Mouse (Mus musculus) embryo, embryonic 11 days (tissue): ENCODE results near the gene Lca5l.
"Not testable (repeated sequence)": the region's sequence is repeated elsewhere in the genome, so short reads cannot be mapped to it uniquely, and the experiment has no call there.

Experiments used
- DNase-seq: peaks from one replicate; pipeline ENCODE4 v3.0.0-alpha.2; 2015

The Lca5l gene

GRCm38 (mm10) chr16:96165723-96166264 is 26.3 kb downstream of the Lca5l start:
- DNase-seq, result no peak

GRCm38 (mm10) chr16:96161336-96161735 is 30.7 kb downstream of the Lca5l start:
- DNase-seq, result no peak

DNA sequence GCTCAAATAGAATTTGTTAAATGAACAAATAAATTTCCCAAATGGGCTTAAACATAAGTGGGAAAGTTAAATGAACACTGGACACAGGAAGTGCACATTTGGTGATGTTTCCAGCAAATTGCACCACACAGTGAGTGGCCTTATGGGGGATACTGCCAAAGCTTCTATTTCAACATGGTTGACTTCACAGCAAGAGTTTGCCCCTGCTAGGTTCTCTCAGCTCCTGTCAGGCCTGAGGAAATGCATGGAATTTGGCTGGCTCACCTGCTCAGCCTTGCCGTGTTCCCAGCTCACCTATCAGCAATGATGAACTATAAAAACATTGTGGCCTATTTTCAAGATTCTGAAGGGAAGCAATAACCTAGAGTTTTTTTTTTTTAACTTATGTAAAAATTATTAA is 31.1 kb downstream of the Lca5l start:
- no peak for DNase-seq

GRCm38 (mm10) chr16:96159794-96160346 is 32.2 kb downstream of the Lca5l start:
- peak; percentile 7 for DNase-seq

DNA sequence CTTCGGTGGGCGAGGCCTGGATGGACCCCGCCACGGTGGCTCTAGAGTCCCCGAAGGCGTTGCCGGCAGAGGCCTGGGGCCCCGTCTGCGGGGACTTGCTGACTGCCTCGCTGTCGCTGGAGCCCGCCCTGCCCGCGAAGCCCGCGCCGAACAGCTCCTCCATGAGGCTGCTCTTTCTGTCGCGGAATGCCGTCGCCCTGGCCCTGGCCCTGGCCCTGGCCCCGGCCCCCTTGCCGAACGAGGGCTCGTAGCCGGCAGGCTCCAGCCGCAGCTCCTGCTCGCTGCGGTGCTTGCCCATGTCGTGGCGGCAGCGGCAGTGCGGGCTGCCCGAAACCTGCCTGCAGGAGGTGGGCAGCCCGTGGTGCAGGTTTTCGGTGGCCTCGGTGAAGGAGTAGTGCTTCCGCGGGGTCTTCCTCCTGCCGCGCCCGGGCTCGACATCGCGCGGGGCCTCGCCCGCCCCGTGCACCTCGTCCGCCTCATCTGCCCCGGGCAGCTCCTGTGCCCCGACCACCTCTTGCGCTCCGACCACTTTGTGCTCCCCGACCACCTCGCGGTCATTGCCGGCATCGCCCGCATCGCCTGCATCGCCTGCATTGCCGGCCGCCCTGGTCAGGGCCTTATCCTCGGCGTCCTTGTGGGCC is 32.9 kb downstream of the Lca5l start:
- DNase-seq, result peak; percentile 89

DNA sequence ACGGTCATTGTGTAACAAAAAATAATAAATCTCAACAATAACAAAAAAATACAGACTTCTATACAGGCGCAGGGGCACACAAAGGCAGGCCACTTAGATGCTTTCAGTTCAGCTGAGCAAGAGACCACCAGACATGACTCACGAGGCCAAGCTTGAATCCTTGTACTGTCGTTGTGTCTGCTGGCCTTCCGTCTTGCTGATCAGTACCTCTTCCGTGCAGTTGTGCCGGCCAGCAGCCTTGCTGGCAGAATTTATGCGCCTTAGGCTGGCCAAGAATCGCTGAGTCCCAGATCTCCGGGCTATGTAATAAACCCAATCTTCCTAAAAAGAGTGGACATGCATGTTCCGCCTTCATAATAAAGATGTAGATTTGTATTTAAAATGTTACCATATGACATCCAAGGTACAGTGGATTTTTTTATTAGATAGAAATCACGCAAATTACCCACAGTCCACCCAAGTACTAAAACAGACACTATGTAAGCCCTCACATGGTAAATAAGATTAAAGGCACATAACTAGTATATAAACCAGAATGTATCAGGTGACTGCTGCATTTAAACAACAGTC is 33.5 kb downstream of the Lca5l start:
- DNase-seq, result peak; percentile 40

DNA sequence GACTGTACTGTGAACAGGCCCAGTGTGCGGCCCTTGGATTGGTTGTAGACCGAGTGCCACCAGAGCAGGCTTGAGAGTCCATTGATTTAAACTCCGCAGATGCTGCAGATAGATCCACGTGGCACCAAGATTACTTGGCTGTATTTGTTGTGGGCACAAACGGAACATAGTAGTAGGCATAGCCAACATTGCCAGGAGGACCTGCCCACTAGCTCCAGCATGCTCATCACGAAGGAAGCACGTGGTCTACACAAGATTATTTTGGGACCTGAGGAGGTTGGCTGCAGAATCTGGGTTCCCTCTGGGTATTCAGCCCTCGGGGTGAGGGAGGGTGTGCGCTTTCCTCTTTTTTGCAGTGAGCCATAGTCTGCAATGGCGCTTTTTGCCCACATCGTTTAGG is 34.9 kb downstream of the Lca5l start:
- no peak for DNase-seq

DNA sequence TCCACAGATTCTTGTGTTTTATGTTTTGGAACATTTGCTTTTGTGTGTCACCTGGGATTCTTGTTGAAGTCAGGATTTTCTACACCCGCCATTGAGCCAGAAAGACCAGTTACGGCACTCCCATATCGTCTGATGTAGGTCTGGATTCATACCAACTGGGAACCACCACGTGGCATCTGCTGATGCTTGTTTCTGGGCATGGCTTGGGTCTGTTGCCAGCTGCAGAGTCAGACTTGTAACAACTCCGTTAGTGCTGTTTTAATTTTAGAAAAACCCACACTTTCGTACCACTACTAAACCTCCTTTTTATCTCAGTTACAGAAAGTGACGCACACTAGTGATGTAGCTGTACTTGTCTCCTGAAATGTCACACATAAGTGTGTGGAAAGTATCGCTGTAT is 36.1 kb downstream of the Lca5l start:
- no peak for DNase-seq

DNA sequence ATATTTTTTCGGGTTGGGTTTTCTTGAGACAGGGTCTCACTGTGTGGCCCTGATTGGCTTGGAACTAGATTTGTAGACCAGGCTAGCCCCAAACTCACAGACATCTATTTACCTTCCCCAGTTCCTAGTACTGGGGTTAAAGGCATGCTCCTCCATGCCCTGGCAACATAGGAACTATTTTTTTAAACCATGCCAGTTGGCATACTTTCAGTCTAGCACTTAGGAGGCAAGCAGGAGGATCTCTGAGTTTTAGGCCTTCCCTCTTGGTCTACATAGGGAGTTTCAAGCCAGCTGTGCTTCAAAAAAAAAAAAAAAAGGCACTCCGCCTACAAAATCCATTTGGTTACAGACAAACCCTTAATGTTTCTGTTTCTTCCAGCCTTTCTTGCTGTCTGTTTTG is 37.6 kb downstream of the Lca5l start:
- DNase-seq, result no peak

GRCm38 (mm10) chr16:96151551-96151950 is 40.5 kb downstream of the Lca5l start:
- peak; percentile 84 for DNase-seq

DNA sequence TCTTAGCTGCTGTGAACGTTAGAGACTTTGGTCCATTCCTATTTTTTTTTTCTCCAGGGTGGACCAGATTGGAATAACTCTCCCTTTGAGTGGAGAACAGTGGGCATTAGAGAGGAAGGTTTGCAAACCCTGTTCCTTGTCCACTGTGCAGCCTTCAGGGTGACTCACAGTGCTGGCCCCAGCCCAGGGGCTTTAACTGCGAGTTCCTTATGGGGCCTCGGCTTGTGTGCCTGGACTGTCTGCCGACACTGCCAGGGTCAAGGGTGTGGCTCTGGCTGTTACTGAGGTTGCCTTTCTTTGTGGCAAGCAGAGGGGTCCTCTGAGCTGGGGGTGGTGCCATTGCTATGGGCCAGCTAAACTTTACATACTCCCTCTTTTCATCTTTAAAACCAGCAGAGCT is 41.1 kb downstream of the Lca5l start:
- no peak for DNase-seq

DNA sequence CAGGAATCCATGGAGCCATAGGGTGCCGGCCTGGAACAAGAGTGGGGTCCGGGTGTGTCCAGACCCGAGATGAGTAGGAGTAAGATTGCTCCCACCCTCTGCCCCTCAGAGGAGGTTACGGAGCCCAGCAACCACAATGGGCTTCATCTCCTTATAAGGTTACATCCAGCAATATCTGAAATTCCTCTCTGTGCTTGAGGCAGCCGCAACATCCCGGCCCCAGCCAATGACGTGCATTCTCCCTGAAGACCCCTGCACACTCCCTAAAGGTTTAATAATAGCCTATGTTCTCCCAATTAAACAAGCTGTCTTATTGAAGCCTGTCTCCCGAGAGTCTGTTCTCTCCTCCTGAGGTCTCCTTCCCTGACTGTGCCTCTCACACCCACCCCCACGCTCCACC is 42.8 kb downstream of the Lca5l start:
- DNase-seq, result no peak

GRCm38 (mm10) chr16:96148834-96149233 is 43.2 kb downstream of the Lca5l start:
- no peak for DNase-seq

DNA sequence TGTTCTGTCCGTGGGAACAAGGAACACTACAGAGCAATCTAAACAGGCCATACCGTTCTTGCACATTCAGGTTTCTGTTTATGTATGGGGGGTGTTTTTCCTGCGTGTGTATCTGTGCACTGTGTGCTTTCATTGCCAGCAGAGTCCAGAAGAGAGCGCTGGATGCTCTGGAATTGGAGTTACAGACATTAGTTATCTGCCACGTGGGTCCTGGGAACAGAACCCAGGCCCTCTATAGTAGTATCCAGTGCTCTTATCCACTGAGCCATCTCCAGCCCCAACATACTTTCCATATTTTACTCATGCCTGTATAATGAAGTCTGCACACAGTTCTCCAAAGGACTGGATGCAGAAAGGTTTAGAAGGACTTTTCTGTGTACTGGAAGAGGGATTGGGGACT is 46.3 kb downstream of the Lca5l start:
- no peak for DNase-seq

- DNase-seq, result peak; percentile 100
These were observed 46.8 kb downstream of the Lca5l start, which contains the start of gene Wrb for GRCm38 (mm10) chr16:96145110-96145800. Gene Wrb, plus strand, starts transcription at chr16:96145407.

GRCm38 (mm10) chr16:96144748-96145109 is 47.3 kb downstream of the Lca5l start:
- DNase-seq, result not testable (repeated sequence)

DNA sequence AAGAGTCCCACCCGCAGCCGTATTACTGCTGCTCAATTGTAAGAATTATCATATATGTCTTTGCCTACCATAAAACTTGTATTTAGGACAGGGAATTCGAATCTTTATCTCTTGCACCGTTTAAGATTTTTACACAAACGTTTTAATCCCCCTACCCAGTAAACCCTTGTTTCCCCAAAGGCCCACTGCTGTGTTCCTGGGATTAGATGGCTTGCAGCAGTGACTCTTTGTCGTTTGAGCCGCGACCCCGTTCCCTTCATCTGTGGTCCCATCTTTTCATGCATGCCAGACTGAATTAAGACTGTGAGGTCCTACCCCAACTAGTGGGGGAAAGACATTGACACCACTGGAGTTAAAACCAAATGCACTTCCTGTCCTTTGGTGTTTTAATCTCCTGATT is 63.6 kb downstream of the Lca5l start:
- DNase-seq, result peak; percentile 45

GRCm38 (mm10) chr16:96127657-96128344 is 64.3 kb downstream of the Lca5l start, which contains the start of gene Hmgn1:
Gene Hmgn1, minus strand, starts transcription at chr16:96127729.
- peak; percentile 98 for DNase-seq

DNA sequence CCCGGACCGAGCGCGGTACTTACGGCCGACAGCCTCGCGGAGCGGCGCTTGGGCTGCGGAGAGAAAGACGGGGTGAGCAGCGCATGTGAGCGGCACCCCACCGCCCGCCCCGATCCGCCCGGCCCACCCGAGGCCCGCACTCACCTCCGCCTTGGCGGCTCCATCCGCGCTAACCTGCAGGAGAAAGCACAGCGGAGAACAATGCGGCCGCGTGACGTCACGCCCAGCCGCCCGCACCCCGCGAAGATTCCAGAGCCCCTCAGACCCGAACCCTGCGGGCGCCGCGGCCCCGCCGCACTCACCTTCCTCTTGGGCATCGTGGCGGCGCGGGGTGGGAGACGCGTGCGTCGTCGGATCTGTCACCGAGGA is 64.8 kb downstream of the Lca5l start:
- no peak for DNase-seq

DNA sequence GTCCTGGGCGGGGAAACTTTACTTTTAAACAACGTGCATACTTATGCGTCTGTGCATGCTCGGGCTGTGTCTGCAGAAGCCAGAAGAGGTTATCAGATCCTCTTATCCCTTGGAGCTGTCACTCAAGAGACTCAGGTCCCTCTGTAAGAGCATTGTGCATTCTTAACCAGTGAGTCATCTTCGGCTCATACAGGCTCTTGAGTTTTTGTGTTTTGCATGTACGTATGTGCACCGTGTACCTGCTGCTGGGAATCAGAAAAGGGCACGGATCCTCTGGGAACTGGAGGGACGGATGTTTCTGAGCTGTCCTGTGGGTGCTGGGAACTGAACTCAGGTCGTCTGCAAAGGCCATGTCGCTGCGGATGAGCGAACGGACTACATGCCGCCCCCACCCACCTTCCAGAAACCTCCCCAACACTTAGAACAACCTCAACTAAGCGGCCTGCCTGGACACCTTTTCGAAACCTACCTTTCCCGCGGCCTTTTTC is 65.3 kb downstream of the Lca5l start:
- peak; percentile 17 for DNase-seq

GRCm38 (mm10) chr16:96120022-96120623 is 71.9 kb downstream of the Lca5l start:
- DNase-seq, result no peak

DNA sequence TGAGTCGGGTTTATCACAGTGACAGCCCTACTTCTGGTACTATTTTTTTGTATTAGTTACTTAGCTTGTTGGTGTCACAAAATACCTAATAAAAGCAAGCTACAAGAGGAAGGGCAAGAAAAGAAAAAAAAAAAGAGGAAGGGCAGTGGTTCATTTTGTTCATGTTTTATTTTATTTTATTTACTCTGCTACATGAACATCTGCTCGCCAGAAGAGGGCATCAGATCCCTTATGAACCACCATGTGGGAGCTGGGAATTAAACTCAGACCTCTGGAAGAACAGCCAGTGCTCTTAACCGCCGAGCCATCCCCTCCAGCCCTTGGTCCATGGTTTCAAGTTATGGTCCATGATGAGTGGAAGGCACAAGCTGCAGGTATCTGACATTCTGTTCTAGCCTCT is 77.3 kb downstream of the Lca5l start:
- DNase-seq, result no peak

DNA sequence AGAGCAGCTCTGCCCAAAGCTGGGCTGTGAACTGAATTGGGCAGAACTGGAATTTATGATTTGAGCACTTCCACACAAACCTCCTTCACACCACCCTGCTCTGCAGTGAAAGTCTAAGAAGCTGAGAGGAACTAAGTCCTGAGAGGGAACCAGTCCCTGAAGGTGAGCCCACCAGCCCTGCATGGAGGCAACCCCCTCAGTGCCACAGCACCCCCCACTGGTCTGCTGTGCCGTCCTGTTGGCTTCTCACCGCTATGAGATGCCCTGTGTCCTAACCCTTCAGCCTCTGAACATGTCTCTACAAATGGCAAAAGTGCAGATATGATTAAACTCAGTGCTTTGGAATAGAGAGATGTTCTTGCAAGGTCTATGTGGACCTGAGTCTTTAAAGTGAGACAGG is 79.3 kb downstream of the Lca5l start:
- no peak for DNase-seq
